ENCODE assay signal across 9 mouse cellular contexts in genomic region chr5:148632516-148633170, GRCm38 (mm10).
DNase-seq lines count a peak whose midpoint lies in the region; ATAC-seq and TF ChIP-seq lines count a peak whose summit lies in the region.
"Had no signal": no experiment of that assay in that cellular context is flagged by ENCODE, and none has a peak within 500 bp of the region (broad histone marks: within the 10 kb centered on the region; RNA-seq: fewer than 3 reads in every experiment).

No protein-coding gene starts in this region.

- no peak overlapping the region for H3K9ac ChIP-seq in stomach, postnatal 0 days (ENCODE audit: low read length)
- H3K9ac ChIP-seq: limb, embryonic 15.5 days had no signal

- no peak overlapping the region for H3K4me2 ChIP-seq in stomach, postnatal 0 days (replicated peaks; ENCODE audit: low read depth)
- H3K4me2 ChIP-seq: limb, embryonic 15.5 days had no signal

- H3K27me3 ChIP-seq in stomach, postnatal 0 days (ENCODE audit: control insufficient read depth, insufficient read depth, low read length), result no peaks in the 10 kb centered on the region
- H3K27me3 ChIP-seq: limb, embryonic 15.5 days had no signal

- TF ChIP-seq CTCF in stomach, postnatal 0 days (IDR thresholded peaks at IDR 0.05; ENCODE audit: low read depth), result no peak

- peak; percentile 72 for ATAC-seq in stomach, postnatal 0 days (ENCODE audit: low FRiP score, low TSS enrichment)

- H3K4me1 ChIP-seq in stomach, postnatal 0 days (replicated peaks; ENCODE audit: control insufficient read depth, insufficient read depth), result peaks cover 9% of the 10 kb centered on the region

- H3K4me3 ChIP-seq in stomach, postnatal 0 days (ENCODE audit: low read depth, low read length), result no peak overlapping the region
- H3K4me3 ChIP-seq: limb, embryonic 15.5 days had no signal

- DNase-seq in cerebellum, postnatal 10 days, result peak; percentile 81 to 88
- DNase-seq in cerebellum, adult 18-20 months, result no peak
- peak; percentile 71 for DNase-seq in retina, postnatal 1 day
- DNase-seq in retina, embryonic 14.5 days (ENCODE audit: low spot score), result no peak
- DNase-seq in kidney, adult 9 months, result peak; percentile 42
- peak; percentile 65 for DNase-seq in stomach, postnatal 0 days (ENCODE audit: low spot score)
- DNase-seq in left cerebral cortex, postnatal 36 days (ENCODE audit: low spot score in 2 of 2), result no peak
- no peak for DNase-seq in left cerebral cortex, adult 9 months (ENCODE audit: low spot score in 2 of 2)

- TF ChIP-seq EP300 in stomach, postnatal 0 days (optimal IDR thresholded peaks at IDR 0.05), result no peak

- H3K36me3 ChIP-seq in stomach, postnatal 0 days (ENCODE audit: control insufficient read depth, insufficient read depth, low read length), result no peaks in the 10 kb centered on the region
- H3K36me3 ChIP-seq: limb, embryonic 15.5 days had no signal

- H3K9me3 ChIP-seq in stomach, postnatal 0 days (ENCODE audit: control insufficient read depth, low read length), result no peaks in the 10 kb centered on the region
- H3K9me3 ChIP-seq: limb, embryonic 15.5 days had no signal

- WGBS in stomach, postnatal 0 days, result 31% methylated on average over 11 of the region's 11 CpGs

- H3K27ac ChIP-seq in stomach, postnatal 0 days (replicated peaks), result 0 out of 2 replicates have a peak overlapping the region, but pooled peaks have one; percentile 30
- H3K27ac ChIP-seq: limb, embryonic 15.5 days had no signal

- intact Hi-C loops in left cerebral cortex, postnatal 36 days (cut with DNase I), result no loop called here

Comparison
In these comparisons a context has a peak if more than half of its experiments do, and no peak if none do; other contexts are left out.
1. DNase-seq: peak in cerebellum, postnatal 10 days (2 of 2), retina, postnatal 1 day (single experiment), kidney, adult 9 months (single experiment) and stomach, postnatal 0 days (single experiment); none in cerebellum, adult 18-20 months (0 of 2), retina, embryonic 14.5 days (single experiment), left cerebral cortex, postnatal 36 days (0 of 2) and left cerebral cortex, adult 9 months (0 of 2).